Comparison of ENCODE assay signal across 14 mouse cellular contexts in the genomic region with DNA sequence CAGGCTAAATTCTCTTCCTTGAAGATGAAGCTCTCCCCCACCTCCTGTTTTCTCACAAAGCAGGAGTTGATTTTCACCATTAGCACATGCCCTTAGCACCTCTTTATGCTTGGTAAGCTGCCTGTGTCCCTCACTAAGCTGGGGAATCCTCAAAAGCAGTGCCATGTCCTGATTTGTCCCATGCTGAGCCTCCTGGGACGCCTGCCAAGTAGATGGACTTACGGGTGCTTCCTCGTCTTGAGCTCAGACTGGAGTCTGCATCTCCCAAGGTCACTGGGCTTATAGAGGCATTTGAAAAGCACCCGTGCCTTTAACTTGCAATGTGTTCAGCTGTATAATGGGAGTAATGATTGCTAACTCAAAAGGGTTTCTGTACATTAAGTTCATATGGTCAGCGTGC.
DNase-seq lines count a peak whose midpoint lies in the region; ATAC-seq lines count a peak whose summit lies in the region.
"Had no signal": no experiment of that assay in that cellular context is flagged by ENCODE, and none has a peak within 500 bp of the region (broad histone marks: within the 10 kb centered on the region; RNA-seq: fewer than 3 reads in every experiment).

No protein-coding gene starts in this region.

- no peaks in the 10 kb centered on the region for H3K36me3 ChIP-seq in kidney, embryonic 16.5 days (ENCODE audit: insufficient read depth, low read length)
- H3K36me3 ChIP-seq: forebrain, embryonic 12.5 days; heart, embryonic 15.5 days; midbrain, embryonic 10.5 days; neural tube, embryonic 13.5 days had no signal

- no peak for ATAC-seq in kidney, embryonic 16.5 days (ENCODE audit: low FRiP score, low TSS enrichment)
- no peak for ATAC-seq in inflammation-experienced regulatory T-cells, adult 6 months
- ATAC-seq: liver, postnatal 0 days had no signal

- no peak overlapping the region for H3K27ac ChIP-seq in kidney, embryonic 16.5 days (ENCODE audit: low read length)
- H3K27ac ChIP-seq: forebrain, embryonic 12.5 days; heart, embryonic 15.5 days; midbrain, embryonic 10.5 days; neural tube, embryonic 13.5 days had no signal

- H3K9me3 ChIP-seq in kidney, embryonic 16.5 days (ENCODE audit: low read length) = no peaks in the 10 kb centered on the region
- H3K9me3 ChIP-seq: forebrain, embryonic 12.5 days; heart, embryonic 15.5 days; midbrain, embryonic 10.5 days; neural tube, embryonic 13.5 days had no signal

- WGBS in kidney, embryonic 16.5 days = 66% methylated on average over 5 of the region's 5 CpGs

- no peak overlapping the region for H3K4me2 ChIP-seq in kidney, embryonic 16.5 days (replicated peaks; ENCODE audit: low read depth, low read length)
- H3K4me2 ChIP-seq: forebrain, embryonic 12.5 days; heart, embryonic 15.5 days; neural tube, embryonic 13.5 days had no signal

- DNase-seq in kidney, postnatal 10 days = peak; percentile 25
- DNase-seq in adrenal gland, postnatal 14 days = peak; percentile 16
- peak; percentile 45 for DNase-seq in brain, adult 2 months (ENCODE audit: low read depth, low spot score)
- DNase-seq in cerebellum, postnatal 25 days = peak; percentile 47 to 71
- no peak for DNase-seq in neural tube, embryonic 10.5 days (ENCODE audit: extremely low spot score, low spot score)
- DNase-seq: gastrocnemius, postnatal 25 days; liver, postnatal 0 days; thymus, postnatal 36 days had no signal

- no peaks in the 10 kb centered on the region for H3K27me3 ChIP-seq in kidney, embryonic 16.5 days (ENCODE audit: insufficient read depth, low read length)
- H3K27me3 ChIP-seq: heart, embryonic 15.5 days; neural tube, embryonic 13.5 days had no signal

- H3K9ac ChIP-seq in kidney, embryonic 16.5 days (replicated peaks; ENCODE audit: low read length) = no peak overlapping the region
- H3K9ac ChIP-seq: forebrain, embryonic 12.5 days; heart, embryonic 15.5 days; liver, postnatal 0 days; neural tube, embryonic 13.5 days had no signal

- H3K4me1 ChIP-seq in kidney, embryonic 16.5 days (ENCODE audit: insufficient read depth, low read length) = no peaks in the 10 kb centered on the region
- H3K4me1 ChIP-seq: heart, embryonic 15.5 days had no signal

- H3K4me3 ChIP-seq in kidney, embryonic 16.5 days (ENCODE audit: low read length) = no peak overlapping the region
- H3K4me3 ChIP-seq: forebrain, embryonic 12.5 days; heart, embryonic 15.5 days; midbrain, embryonic 10.5 days; neural tube, embryonic 13.5 days had no signal
